Mouse (Mus musculus): ENCODE data around the gene Ankdd1a. TPM values are rescaled to one million over a fixed set of nuclear protein-coding genes. Genes with fewer than 3 reads are reported as not detected.

The Ankdd1a gene
- polyA plus RNA-seq, 1 experiment from 2014 or later = 0.12 TPM

DNA sequence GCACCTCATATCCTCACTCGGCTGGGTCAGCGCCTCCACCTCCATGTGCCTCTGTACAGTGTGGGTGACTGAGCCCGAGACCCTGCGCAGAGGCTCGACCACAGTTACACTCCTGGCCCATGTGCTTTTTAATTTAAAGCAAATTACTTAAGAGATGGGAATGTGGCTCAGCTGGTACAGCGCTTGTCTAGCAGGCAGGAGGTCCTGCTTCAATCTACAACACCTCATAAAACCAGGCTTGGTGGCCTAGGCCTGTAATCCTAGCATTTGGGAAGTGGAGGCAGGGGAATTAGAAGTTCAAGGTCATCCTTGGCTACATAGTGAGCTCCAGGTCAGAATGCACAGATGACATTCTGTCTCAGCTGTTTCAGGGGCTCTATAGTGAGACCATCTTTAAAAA, 38.8 kb upstream of the Ankdd1a start:
- Histone ChIP-seq H3K4me2 (no peak overlapping the region), H3K36me3 (ENCODE audit: insufficient read depth) (peaks cover 73% of the 10 kb centered on the region), H3K9ac (no peak overlapping the region), H3K27me3 (ENCODE audit: insufficient read depth, low read length) (no peaks in the 10 kb centered on the region), H3K9me3 (ENCODE audit: low read depth, low read length) (no peaks in the 10 kb centered on the region), H3K4me1 (ENCODE audit: insufficient read depth) (peaks cover 25% of the 10 kb centered on the region), H3K4me3 (ENCODE audit: low read depth, low read length) (no peak overlapping the region), H3K27ac (ENCODE audit: low read depth) (no peak overlapping the region)
- DNase-seq (no peak), ATAC-seq (ENCODE audit: insufficient read depth) (no peak)
- no peak for TF ChIP-seq CTCF (IDR thresholded peaks at IDR 0.05; ENCODE audit: low read depth)
- 83% methylated on average over 6 of the region's 6 CpGs for WGBS

DNA sequence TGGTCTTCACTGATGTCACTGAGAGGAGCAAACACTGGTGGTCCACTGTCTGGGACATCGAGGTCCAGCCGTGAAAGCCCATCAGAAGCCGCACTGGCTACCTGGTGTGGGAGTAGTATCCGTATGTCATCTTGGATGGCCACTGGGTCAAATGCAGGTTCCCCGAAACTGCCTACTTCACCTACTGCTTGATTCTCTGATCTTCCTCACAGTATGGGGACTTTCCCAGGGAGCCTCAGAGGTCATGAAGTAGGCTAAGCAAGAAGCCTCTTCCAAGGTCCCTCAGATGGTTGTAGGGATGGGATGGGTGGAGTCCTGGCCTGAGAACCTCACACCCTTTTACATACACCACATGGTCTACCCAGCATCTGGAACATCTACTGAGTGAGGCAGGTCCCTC, 37.0 kb upstream of the Ankdd1a start:
- Histone ChIP-seq H3K9ac (no peak overlapping the region), H3K4me1 (ENCODE audit: insufficient read depth) (peaks cover 22% of the 10 kb centered on the region), H3K27ac (ENCODE audit: low read depth) (no peak overlapping the region), H3K9me3 (ENCODE audit: low read depth, low read length) (no peaks in the 10 kb centered on the region), H3K4me2 (no peak overlapping the region), H3K4me3 (ENCODE audit: low read depth, low read length) (no peak overlapping the region), H3K27me3 (ENCODE audit: insufficient read depth, low read length) (no peaks in the 10 kb centered on the region), H3K36me3 (ENCODE audit: insufficient read depth) (peaks cover 57% of the 10 kb centered on the region)
- no peak for TF ChIP-seq CTCF (IDR thresholded peaks at IDR 0.05; ENCODE audit: low read depth)
- 94% methylated on average over 5 of the region's 5 CpGs for WGBS
- no peak for ATAC-seq (ENCODE audit: insufficient read depth)
- no peak for DNase-seq

DNA sequence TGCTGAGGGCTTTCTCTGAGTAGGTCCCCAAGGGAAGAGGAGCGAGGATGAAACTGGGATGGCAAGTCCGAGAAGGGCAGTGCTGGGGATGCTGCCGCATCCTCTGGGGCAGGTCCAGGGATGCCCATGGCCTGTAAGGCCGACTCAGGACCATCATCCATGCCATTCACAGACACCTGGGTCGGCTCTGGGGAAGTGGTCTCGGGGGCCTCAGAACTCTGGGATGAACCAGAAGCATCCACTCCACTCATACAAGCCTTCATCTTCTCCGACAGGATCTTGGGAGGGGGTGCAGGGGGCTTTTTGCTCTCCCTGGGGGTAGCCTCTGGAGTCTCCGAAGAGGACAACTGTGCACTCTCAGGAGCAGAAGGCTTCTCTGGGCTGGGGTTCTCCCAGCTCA, 36.4 kb upstream of the Ankdd1a start:
- H3K4me3 ChIP-seq (ENCODE audit: low read depth, low read length) = no peak overlapping the region
- H3K36me3 ChIP-seq (ENCODE audit: insufficient read depth) = peaks cover 55% of the 10 kb centered on the region
- H3K9me3 ChIP-seq (ENCODE audit: low read depth, low read length) = no peaks in the 10 kb centered on the region
- peaks cover 22% of the 10 kb centered on the region for H3K4me1 ChIP-seq (ENCODE audit: insufficient read depth)
- no peak overlapping the region for H3K27ac ChIP-seq (ENCODE audit: low read depth)
- H3K27me3 ChIP-seq (ENCODE audit: insufficient read depth, low read length) = no peaks in the 10 kb centered on the region
- no peak for TF ChIP-seq CTCF (IDR thresholded peaks at IDR 0.05; ENCODE audit: low read depth)
- ATAC-seq (ENCODE audit: insufficient read depth) (no peak), DNase-seq (no peak)
- H3K4me2 ChIP-seq = no peak overlapping the region
- H3K9ac ChIP-seq = no peak overlapping the region
- WGBS = 87% methylated on average over 8 of the region's 8 CpGs

DNA sequence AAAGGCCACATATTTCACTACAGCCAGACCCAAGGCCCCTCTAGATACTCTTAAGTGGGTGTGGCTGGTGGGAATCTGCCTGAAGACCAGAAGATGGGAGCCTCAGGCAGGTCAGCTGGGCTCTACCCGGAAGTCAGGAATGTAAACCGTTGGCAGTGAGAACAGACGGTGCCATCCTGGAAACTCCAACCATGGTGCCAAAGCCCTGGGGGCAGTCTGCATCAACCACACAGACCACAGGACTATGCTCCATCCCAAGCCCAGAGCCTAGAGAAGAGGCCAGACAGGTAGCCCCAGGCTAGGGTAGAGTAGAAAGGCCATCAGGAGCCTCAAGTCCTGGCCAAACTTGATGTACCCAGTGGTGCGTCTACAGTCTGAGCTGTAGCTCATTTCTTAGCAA, 35.6 kb upstream of the Ankdd1a start:
- Histone ChIP-seq H3K4me3 (ENCODE audit: low read depth, low read length) (no peak overlapping the region), H3K4me2 (no peak overlapping the region), H3K4me1 (ENCODE audit: insufficient read depth) (peaks cover 26% of the 10 kb centered on the region), H3K9me3 (ENCODE audit: low read depth, low read length) (no peaks in the 10 kb centered on the region), H3K27me3 (ENCODE audit: insufficient read depth, low read length) (no peaks in the 10 kb centered on the region), H3K9ac (no peak overlapping the region), H3K27ac (ENCODE audit: low read depth) (peak overlapping the region; percentile 83), H3K36me3 (ENCODE audit: insufficient read depth) (peaks cover 48% of the 10 kb centered on the region)
- WGBS = 66% methylated on average over 4 of the region's 4 CpGs
- no peak for ATAC-seq (ENCODE audit: insufficient read depth)
- DNase-seq = no peak
- TF ChIP-seq CTCF (IDR thresholded peaks at IDR 0.05; ENCODE audit: low read depth) = no peak

DNA sequence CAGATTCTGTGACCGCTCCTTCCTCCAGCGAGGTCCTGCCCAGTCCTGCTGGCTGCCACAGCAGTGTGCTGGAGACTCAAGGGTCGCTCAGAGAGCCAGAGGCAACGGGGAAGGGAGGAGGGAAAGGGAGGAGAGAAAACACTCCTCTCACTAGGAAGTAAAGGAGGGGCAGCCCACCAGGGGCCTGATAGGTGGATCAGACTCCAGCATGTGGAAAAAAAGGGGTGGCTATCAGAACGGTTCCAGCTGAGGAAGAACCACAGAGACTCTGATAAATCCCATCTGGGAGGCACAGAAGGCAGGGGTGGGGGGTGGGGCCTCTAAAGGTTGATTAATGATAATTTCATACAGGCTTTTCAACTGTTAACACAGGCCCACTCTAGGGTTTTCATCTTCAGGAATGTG, 35.0 kb upstream of the Ankdd1a start:
- peak; percentile 69 for ATAC-seq (ENCODE audit: insufficient read depth)
- Histone ChIP-seq H3K4me3 (ENCODE audit: low read depth, low read length) (no peak overlapping the region), H3K4me2 (peak overlapping the region; percentile 31), H3K27ac (ENCODE audit: low read depth) (peak overlapping the region; percentile 83), H3K9ac (peak overlapping the region; percentile 16; the same call in 1 of the 2 replicates), H3K36me3 (ENCODE audit: insufficient read depth) (peaks cover 43% of the 10 kb centered on the region), H3K4me1 (ENCODE audit: insufficient read depth) (peaks cover 33% of the 10 kb centered on the region), H3K9me3 (ENCODE audit: low read depth, low read length) (no peaks in the 10 kb centered on the region), H3K27me3 (ENCODE audit: insufficient read depth, low read length) (no peaks in the 10 kb centered on the region)
- TF ChIP-seq CTCF (IDR thresholded peaks at IDR 0.05; ENCODE audit: low read depth) = no peak
- DNase-seq = peak; percentile 80
- WGBS = 7% methylated on average over 5 of the region's 5 CpGs

DNA sequence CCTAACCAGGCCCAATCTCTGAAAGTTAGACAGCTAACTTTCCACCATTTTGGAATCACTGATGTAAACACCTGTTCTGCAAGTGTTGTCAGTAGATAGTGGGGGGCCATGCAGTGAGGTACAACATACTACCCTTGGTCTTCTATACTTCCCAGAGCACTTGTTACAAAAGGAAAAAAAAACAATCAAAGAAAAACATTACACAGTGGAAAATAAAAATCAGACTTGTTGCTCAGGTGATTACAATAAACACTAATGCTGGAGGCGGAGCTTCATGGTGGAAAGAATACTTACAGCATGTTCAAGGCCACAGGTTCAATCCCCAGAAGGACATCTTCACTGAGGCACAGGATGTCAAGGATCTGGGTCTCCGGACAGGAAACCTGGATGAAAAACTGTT, 32.7 kb upstream of the Ankdd1a start:
- Histone ChIP-seq H3K9ac (no peak overlapping the region), H3K4me3 (ENCODE audit: low read depth, low read length) (no peak overlapping the region), H3K27ac (ENCODE audit: low read depth) (peak overlapping the region; percentile 9; the same call in 1 of the 2 replicates), H3K4me1 (ENCODE audit: insufficient read depth) (peaks cover 40% of the 10 kb centered on the region), H3K4me2 (no peak overlapping the region), H3K27me3 (ENCODE audit: insufficient read depth, low read length) (no peaks in the 10 kb centered on the region), H3K9me3 (ENCODE audit: low read depth, low read length) (no peaks in the 10 kb centered on the region), H3K36me3 (ENCODE audit: insufficient read depth) (peaks cover 24% of the 10 kb centered on the region)
- ATAC-seq (ENCODE audit: insufficient read depth) = no peak
- WGBS = 86% methylated on average over 2 of the region's 2 CpGs
- TF ChIP-seq CTCF (IDR thresholded peaks at IDR 0.05; ENCODE audit: low read depth) = no peak
- DNase-seq = no peak

DNA sequence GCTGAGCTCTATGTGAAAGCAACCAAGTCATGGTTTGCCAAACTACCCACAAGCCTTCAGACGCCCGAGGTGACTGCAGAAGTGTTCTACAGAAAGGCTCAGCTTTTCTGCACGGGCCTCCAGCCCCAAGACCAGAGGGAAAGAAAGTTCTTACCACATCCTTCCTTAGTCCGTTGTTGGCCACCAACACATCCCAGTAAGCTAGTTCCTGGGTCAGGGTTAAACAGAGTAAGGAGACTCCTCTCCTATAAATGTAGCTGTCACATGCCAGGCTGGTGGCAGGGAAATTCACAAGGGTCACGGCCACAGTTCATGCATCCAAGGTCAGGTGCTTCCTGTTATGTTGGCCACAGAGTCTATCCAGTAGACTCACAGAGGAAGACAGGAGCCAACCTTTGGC, 32.1 kb upstream of the Ankdd1a start:
- Histone ChIP-seq H3K4me3 (ENCODE audit: low read depth, low read length) (no peak overlapping the region), H3K36me3 (ENCODE audit: insufficient read depth) (peaks cover 18% of the 10 kb centered on the region), H3K4me2 (no peak overlapping the region), H3K4me1 (ENCODE audit: insufficient read depth) (peaks cover 40% of the 10 kb centered on the region), H3K9me3 (ENCODE audit: low read depth, low read length) (no peaks in the 10 kb centered on the region), H3K27me3 (ENCODE audit: insufficient read depth, low read length) (no peaks in the 10 kb centered on the region), H3K9ac (no peak overlapping the region), H3K27ac (ENCODE audit: low read depth) (peak overlapping the region; percentile 92; the same call in 1 of the 2 replicates)
- ATAC-seq (ENCODE audit: insufficient read depth) = no peak
- no peak for DNase-seq
- TF ChIP-seq CTCF (IDR thresholded peaks at IDR 0.05; ENCODE audit: low read depth) = no peak
- WGBS = 80% methylated on average over 5 of the region's 5 CpGs

DNA sequence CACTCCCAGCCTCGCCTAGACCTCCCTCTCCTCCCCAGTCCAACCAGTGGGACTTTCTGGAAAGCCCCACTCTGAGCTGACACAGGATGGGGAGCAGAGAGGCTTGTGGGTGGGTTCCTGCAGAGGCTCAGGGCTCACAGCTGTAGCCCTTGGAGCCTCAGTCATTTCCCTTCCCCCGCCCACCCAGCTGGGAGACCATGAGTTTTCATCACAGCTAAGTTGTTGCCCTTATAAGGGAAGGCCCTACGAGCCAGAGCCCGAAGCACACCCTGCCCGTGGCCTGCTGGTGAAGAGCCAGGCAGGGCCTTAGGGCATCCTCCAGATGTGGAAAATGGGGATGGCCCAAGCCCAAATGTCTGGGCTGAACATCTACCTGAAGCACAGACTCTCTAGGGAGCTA, 31.0 kb upstream of the Ankdd1a start:
- 12% methylated on average over 5 of the region's 5 CpGs for WGBS
- Histone ChIP-seq H3K4me3 (ENCODE audit: low read depth, low read length) (no peak overlapping the region), H3K9me3 (ENCODE audit: low read depth, low read length) (no peaks in the 10 kb centered on the region), H3K36me3 (ENCODE audit: insufficient read depth) (peaks cover 7% of the 10 kb centered on the region), H3K9ac (0 out of 2 replicates have a peak overlapping the region, but pooled peaks have one; percentile 20), H3K4me2 (no peak overlapping the region), H3K27me3 (ENCODE audit: insufficient read depth, low read length) (no peaks in the 10 kb centered on the region), H3K4me1 (ENCODE audit: insufficient read depth) (peaks cover 41% of the 10 kb centered on the region), H3K27ac (ENCODE audit: low read depth) (peak overlapping the region; percentile 92)
- TF ChIP-seq CTCF (IDR thresholded peaks at IDR 0.05; ENCODE audit: low read depth) = no peak
- peak; percentile 92 for DNase-seq
- ATAC-seq (ENCODE audit: insufficient read depth) = peak; percentile 95

All from lung, embryonic 14.5 days (tissue).